Mouse (Mus musculus) MEL (cell line): ENCODE measurements around the gene Tyk2. TPM values are rescaled to one million over a fixed set of nuclear protein-coding genes. Genes with fewer than 3 reads are reported as not detected.
A peak's percentile ranks its signal among the peaks of the same experiment; 100 is the strongest.

Experiments
- DNase-seq: peaks from one replicate; pipeline ENCODE4 v3.0.0; 2011; ENCODE audit warnings: low read depth, low spot score
- H3K27ac ChIP-seq: 2 replicates; pipeline ENCODE4 v1.5.1; 2012; ENCODE audit warnings: low read depth, mild to moderate bottlenecking, control low read depth, low read length, moderate library complexity; ENCODE audit not compliant: control insufficient read depth
- H3K27me3 ChIP-seq, 2 experiments: fragments of 150-350 bp in 1 of 2; sonication (generic) in 1 of 2; 2 replicates each; pipeline ENCODE4 v1.6.1; 2012; ENCODE audit warnings: low read length in 2 of 2, mild to moderate bottlenecking in 2 of 2, improper control_type of control experiment in 1 of 2, moderate library complexity in 1 of 2; ENCODE audit not compliant: insufficient read depth in 2 of 2, control insufficient read depth in 1 of 2
- H3K36me3 ChIP-seq, 2 experiments: 2 replicates each; pipeline ENCODE4 v1.6.1; 2012 to 2014; ENCODE audit warnings: low read length in 2 of 2, improper control_type of control experiment in 1 of 2, inconsistent platforms in 1 of 2, mild to moderate bottlenecking in 1 of 2; ENCODE audit not compliant: insufficient read depth in 2 of 2, control insufficient read depth in 1 of 2
- H3K4me1 ChIP-seq, 2 experiments: fragments of 150-350 bp in 1 of 2; sonication (generic) in 1 of 2; 2 replicates each; pipeline ENCODE4 v1.6.1; 2012; ENCODE audit warnings: low read length in 2 of 2, improper control_type of control experiment in 1 of 2, mild to moderate bottlenecking in 1 of 2; ENCODE audit not compliant: insufficient read depth in 2 of 2, control insufficient read depth in 1 of 2
- H3K4me3 ChIP-seq, 2 experiments: fragments of 150-350 bp in 1 of 2; sonication (generic) in 1 of 2; 2 replicates each; pipeline ENCODE4 v1.5.1; 2012; ENCODE audit warnings: low read depth in 2 of 2, low read length in 2 of 2, mild to moderate bottlenecking in 2 of 2, moderate library complexity in 2 of 2, control low read depth in 1 of 2, improper control_type of control experiment in 1 of 2; ENCODE audit not compliant: control insufficient read depth in 1 of 2, insufficient read depth in 1 of 2
- H3K79me2 ChIP-seq: 2 replicates; pipeline ENCODE4 v1.6.1; 2012; ENCODE audit warnings: mild to moderate bottlenecking, low read length, moderate library complexity; ENCODE audit not compliant: control insufficient read depth, poor library complexity, insufficient read depth
- H3K9ac ChIP-seq: 2 replicates; pipeline ENCODE4 v1.6.1; 2012; ENCODE audit warnings: low read depth, mild to moderate bottlenecking, control low read depth, low read length, moderate library complexity; ENCODE audit not compliant: control insufficient read depth, poor library complexity, severe bottlenecking
- H3K9me3 ChIP-seq: fragments of 150-350 bp; sonication (generic); replicated peaks from 2 replicates; pipeline ENCODE4 v1.6.1; 2012; ENCODE audit warnings: mild to moderate bottlenecking, low read length, improper control_type of control experiment, moderate library complexity; ENCODE audit not compliant: insufficient read depth
- E2F4 ChIP-seq: IDR thresholded peaks from 2 replicates; pipeline ENCODE4 v1.6.1; 2011; ENCODE audit warnings: low read depth, low read length, improper control_type of control experiment, borderline replicate concordance
- ELF1 ChIP-seq: IDR thresholded peaks from 2 replicates; pipeline ENCODE4 v1.6.1; 2014; ENCODE audit warnings: low read depth, mild to moderate bottlenecking, inconsistent platforms, low read length, improper control_type of control experiment, moderate library complexity
- EP300 ChIP-seq, 2 experiments: IDR thresholded peaks; 2 replicates each; pipeline ENCODE4 v1.6.1; 2011; ENCODE audit warnings: improper control_type of control experiment in 2 of 2, low read length in 2 of 2, low read depth in 1 of 2, mild to moderate bottlenecking in 1 of 2
- ETS1 ChIP-seq: IDR thresholded peaks from 2 replicates; pipeline ENCODE4 v1.6.1; 2012; ENCODE audit warnings: low read depth, mild to moderate bottlenecking, inconsistent platforms, low read length, improper control_type of control experiment, moderate library complexity
- GABPA ChIP-seq: IDR thresholded peaks from 2 replicates; pipeline ENCODE4 v1.6.1; 2012; ENCODE audit warnings: low read depth, mild to moderate bottlenecking, inconsistent platforms, low read length, improper control_type of control experiment, moderate library complexity
- GATA1 ChIP-seq: IDR thresholded peaks from 2 replicates; pipeline ENCODE4 v1.6.1; 2011; ENCODE audit warnings: low read depth, low read length, improper control_type of control experiment
- JUND ChIP-seq: IDR thresholded peaks from 2 replicates; pipeline ENCODE4 v1.6.1; 2011; ENCODE audit warnings: low read depth, mild to moderate bottlenecking, improper control_type of control experiment, low read length
- MAFK ChIP-seq: IDR thresholded peaks from 2 replicates; pipeline ENCODE4 v1.6.1; 2011; ENCODE audit warnings: low read depth, mild to moderate bottlenecking, low read length, improper control_type of control experiment, borderline replicate concordance
- MAZ ChIP-seq: IDR thresholded peaks from 2 replicates; pipeline ENCODE4 v1.6.1; 2012; ENCODE audit warnings: low read depth, mild to moderate bottlenecking, inconsistent platforms, low read length, improper control_type of control experiment
- MEF2A ChIP-seq: IDR thresholded peaks from 2 replicates; pipeline ENCODE4 v1.6.1; 2014; ENCODE audit warnings: low read depth, mild to moderate bottlenecking, inconsistent platforms, low read length, improper control_type of control experiment; ENCODE audit not compliant: poor library complexity, insufficient replicate concordance, severe bottlenecking; ENCODE audit errors: extremely low read depth
- MXI1 ChIP-seq: IDR thresholded peaks from 2 replicates; pipeline ENCODE4 v1.6.1; 2011; ENCODE audit warnings: mild to moderate bottlenecking, low read depth, low read length, improper control_type of control experiment
- MYB ChIP-seq: IDR thresholded peaks from 2 replicates; pipeline ENCODE4 v1.6.1; 2011; ENCODE audit warnings: mild to moderate bottlenecking, low read depth, low read length, improper control_type of control experiment
- MYC ChIP-seq: IDR thresholded peaks from 2 replicates; pipeline ENCODE4 v1.6.1; 2011; ENCODE audit warnings: low read depth, mild to moderate bottlenecking, low read length, improper control_type of control experiment, moderate library complexity
- NRF1 ChIP-seq: IDR thresholded peaks from 2 replicates; pipeline ENCODE4 v1.6.1; 2014; ENCODE audit warnings: low read depth, mild to moderate bottlenecking, inconsistent platforms, low read length, improper control_type of control experiment, moderate library complexity; ENCODE audit not compliant: poor library complexity, insufficient read depth, severe bottlenecking
- POLR2A ChIP-seq, 2 experiments: IDR thresholded peaks; 2 replicates each; pipeline ENCODE4 v1.6.1; 2011 to 2012; ENCODE audit warnings: low read length in 2 of 2, mild to moderate bottlenecking in 2 of 2, control low read depth in 1 of 2, improper control_type of control experiment in 1 of 2, low read depth in 1 of 2, moderate library complexity in 1 of 2; ENCODE audit not compliant: control insufficient read depth in 1 of 2, insufficient read depth in 1 of 2, poor library complexity in 1 of 2
- POLR2AphosphoS5 ChIP-seq: IDR thresholded peaks from 2 replicates; pipeline ENCODE4 v1.6.1; 2012; ENCODE audit warnings: low read depth, borderline replicate concordance, mild to moderate bottlenecking, inconsistent platforms, low read length, moderate library complexity, mixed read lengths
- RAD21 ChIP-seq: IDR thresholded peaks from 2 replicates; pipeline ENCODE4 v1.6.1; 2011; ENCODE audit warnings: mild to moderate bottlenecking, low read depth, low read length, improper control_type of control experiment
- RCOR1 ChIP-seq: IDR thresholded peaks from 2 replicates; pipeline ENCODE4 v1.6.1; 2012; ENCODE audit warnings: low read depth, mild to moderate bottlenecking, inconsistent platforms, low read length, improper control_type of control experiment
- SIN3A ChIP-seq: IDR thresholded peaks from 2 replicates; pipeline ENCODE4 v1.6.1; 2012; ENCODE audit warnings: low read length, improper control_type of control experiment, inconsistent platforms
- TAL1 ChIP-seq: IDR thresholded peaks from 2 replicates; pipeline ENCODE4 v1.6.1; 2012; ENCODE audit warnings: mild to moderate bottlenecking, inconsistent platforms, low read length, moderate library complexity, mixed read lengths
- TBP ChIP-seq: IDR thresholded peaks from 2 replicates; pipeline ENCODE4 v1.8.0; 2011; ENCODE audit warnings: low read depth, low read length, improper control_type of control experiment
- TCF12 ChIP-seq: IDR thresholded peaks from 2 replicates; pipeline ENCODE4 v1.6.1; 2014; ENCODE audit warnings: low read depth, mild to moderate bottlenecking, inconsistent platforms, low read length, improper control_type of control experiment, moderate library complexity
- UBTF ChIP-seq: IDR thresholded peaks from 2 replicates; pipeline ENCODE4 v1.6.1; 2012; ENCODE audit warnings: low read depth, mild to moderate bottlenecking, inconsistent platforms, low read length, improper control_type of control experiment, moderate library complexity, borderline replicate concordance; ENCODE audit not compliant: insufficient read depth
- USF1 ChIP-seq: IDR thresholded peaks from 2 replicates; pipeline ENCODE4 v1.6.1; 2014; ENCODE audit warnings: low read depth, mild to moderate bottlenecking, inconsistent platforms, low read length, improper control_type of control experiment, moderate library complexity
- ZC3H11A ChIP-seq: IDR thresholded peaks from 2 replicates; pipeline ENCODE4 v1.6.1; 2012; ENCODE audit warnings: low read depth, mild to moderate bottlenecking, inconsistent platforms, low read length, improper control_type of control experiment
- ZKSCAN1 ChIP-seq: IDR thresholded peaks from 2 replicates; pipeline ENCODE4 v1.6.1; 2012; ENCODE audit warnings: low read depth, mild to moderate bottlenecking, inconsistent platforms, low read length, improper control_type of control experiment, moderate library complexity
- ZMIZ1 ChIP-seq: IDR thresholded peaks from 2 replicates; pipeline ENCODE4 v1.6.1; 2012; ENCODE audit warnings: low read depth, mild to moderate bottlenecking, inconsistent platforms, low read length, improper control_type of control experiment, moderate library complexity
- ZNF384 ChIP-seq: IDR thresholded peaks from 2 replicates; pipeline ENCODE4 v1.6.1; 2012; ENCODE audit warnings: low read depth, mild to moderate bottlenecking, inconsistent platforms, low read length, improper control_type of control experiment
- polyA plus RNA-seq, 2 experiments: library from polyadenylated mRNA; stranded (reverse) in 1 of 2; unstranded in 1 of 2; fragments of >175 nt in 1 of 2; fragments of >200 nt in 1 of 2; gene quantifications; 2 replicates each; pipeline versions ENCODE4 v1.2.1 to v1.2.4; 2012; ENCODE audit warnings: low replicate concordance in 2 of 2, low read depth in 1 of 2; ENCODE audit not compliant: insufficient read length in 2 of 2, insufficient read depth in 1 of 2, missing spikeins in 1 of 2
- total RNA-seq: library from RNA; depleted of rRNA; stranded (reverse); fragments of 300-350 nt; gene quantifications from 2 replicates; pipeline ENCODE4 v1.2.3, GENCODE M21; 2012

Gene Tyk2
- total and polyA plus RNA-seq, 3 experiments: 43.8 to 63.3 TPM; not detected in 1

GRCm38 (mm10) chr9:21074173-21074572 lies 56.9 kb downstream of the Tyk2 start:
- Histone ChIP-seq H3K27me3 (no peaks in the 10 kb centered on the region), H3K9me3 (no peaks in the 10 kb centered on the region), H3K36me3 (peaks cover 19 to 32% of the 10 kb centered on the region in 2 experiments), H3K79me2 (peaks cover 35% of the 10 kb centered on the region), H3K27ac (no peak overlapping the region), H3K4me3 (peak overlapping the region in 1 of 2 experiments; percentile 62; a peak in 2 of 4 replicates), H3K9ac (peak overlapping the region; percentile 68), H3K4me1 (peaks cover 9 to 17% of the 10 kb centered on the region in 2 experiments; a peak in 3 of 4 replicates)
- TF ChIP-seq ETS1 (no peak), USF1 (no peak), ZC3H11A (no peak), MYC (no peak), POLR2AphosphoS5 (no peak), ELF1 (no peak)
- no peak for DNase-seq

- Histone ChIP-seq H3K36me3 (peaks cover 19 to 27% of the 10 kb centered on the region in 2 experiments), H3K27ac (peak within 1 kb of the TSS; percentile 57), H3K9me3 (no peaks in the 10 kb centered on the region), H3K4me1 (peaks cover 9 to 17% of the 10 kb centered on the region in 2 experiments; a peak in 3 of 4 replicates), H3K79me2 (peaks cover 35% of the 10 kb centered on the region), H3K4me3 (peak within 1 kb of the TSS; percentile 54 to 62), H3K9ac (peak within 1 kb of the TSS; percentile 68), H3K27me3 (no peaks in the 10 kb centered on the region)
- peak; percentile 99 for DNase-seq
- TF ChIP-seq ZC3H11A: 0 out of 2 replicates have a peak, but pooled peaks have one; percentile 6
- TF ChIP-seq EP300 (IDR thresholded peaks at IDR 0.05; ENCODE audit: low read depth in 1 of 2, low read length in 2 of 2): peak in 1 of 2 experiments; percentile 77; a peak in 2 of 4 replicates
- peak in 1 of 2 experiments; percentile 99; a peak in 2 of 4 replicates for TF ChIP-seq POLR2A (IDR thresholded peaks at IDR 0.05; ENCODE audit: control insufficient read depth in 1 of 2, insufficient read depth in 1 of 2, low read depth in 1 of 2, low read length in 2 of 2, poor library complexity in 1 of 2)
- TF ChIP-seq NRF1: peak; percentile 66
- TF ChIP-seq MAZ: peak; percentile 94
- TF ChIP-seq GABPA: peak; percentile 82; the same call in 1 of the 2 replicates
- peak; percentile 100 for TF ChIP-seq ELF1
- TF ChIP-seq ZKSCAN1: peak; percentile 98
- peak; percentile 100 for TF ChIP-seq SIN3A
- peak; percentile 89 for TF ChIP-seq TCF12
- TF ChIP-seq ZNF384: no peak
- TF ChIP-seq ZMIZ1: peak; percentile 98
- TF ChIP-seq E2F4: peak; percentile 94; the same call in 1 of the 2 replicates
- peak; percentile 100 for TF ChIP-seq MXI1
- no peak for TF ChIP-seq RAD21
- peak; percentile 88 for TF ChIP-seq ETS1
- TF ChIP-seq TBP: peak; percentile 91
- peak; percentile 33; the same call in 1 of the 2 replicates for TF ChIP-seq GATA1
- TF ChIP-seq JUND: peak; percentile 86; the same call in 1 of the 2 replicates
- peak; percentile 67 for TF ChIP-seq MYB
- TF ChIP-seq UBTF: peak; percentile 97; the same call in 1 of the 2 replicates
- no peak for TF ChIP-seq TAL1
- peak; percentile 77; the same call in 1 of the 2 replicates for TF ChIP-seq MAFK
- TF ChIP-seq MEF2A: peak; percentile 69; the same call in 1 of the 2 replicates
- TF ChIP-seq RCOR1: peak; percentile 86
Observed at GRCm38 (mm10) chr9:21073044-21073840, 57.8 kb downstream of the Tyk2 start, which contains the start of the genes Gm49373 and Fdx1l. Gene Gm49373, minus strand, starts transcription at chr9:21073096. Gene Fdx1l, minus strand, starts transcription at chr9:21073614.
